Mouse (Mus musculus) urinary bladder, postnatal 14 days (tissue): ENCODE measurements around the gene Ugt1a1.
"Not testable (repeated sequence)": the region's sequence is repeated elsewhere in the genome, so short reads cannot be mapped to it uniquely, and the experiment has no call there.

ENCODE experiments used
- DNase-seq: peaks from one replicate; pipeline ENCODE4 v3.0.0; 2021; ENCODE audit warnings: low spot score

Gene Ugt1a1

DNA sequence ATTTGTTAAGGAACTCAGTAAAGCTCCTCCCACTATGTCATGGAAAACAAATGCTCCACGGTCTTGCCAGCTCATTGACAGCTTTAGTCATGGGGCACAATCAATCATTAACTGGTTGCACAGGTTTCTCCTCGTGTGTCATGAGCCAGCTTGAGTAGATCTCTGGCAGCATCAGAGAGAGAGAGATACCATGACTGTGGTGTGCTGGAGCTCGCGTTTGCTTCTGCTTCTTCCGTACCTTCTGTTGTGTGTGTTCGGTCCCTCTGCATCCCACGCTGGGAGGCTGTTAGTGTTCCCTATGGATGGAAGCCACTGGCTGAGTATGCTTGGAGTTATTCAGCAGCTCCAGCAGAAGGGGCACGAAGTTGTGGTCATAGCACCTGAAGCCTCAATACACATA, at the start of gene Ugt1a1:
Gene Ugt1a1, plus strand, starts transcription at position 148 of the 400 bp plus-strand sequence.
- DNase-seq = peak; percentile 73

DNA sequence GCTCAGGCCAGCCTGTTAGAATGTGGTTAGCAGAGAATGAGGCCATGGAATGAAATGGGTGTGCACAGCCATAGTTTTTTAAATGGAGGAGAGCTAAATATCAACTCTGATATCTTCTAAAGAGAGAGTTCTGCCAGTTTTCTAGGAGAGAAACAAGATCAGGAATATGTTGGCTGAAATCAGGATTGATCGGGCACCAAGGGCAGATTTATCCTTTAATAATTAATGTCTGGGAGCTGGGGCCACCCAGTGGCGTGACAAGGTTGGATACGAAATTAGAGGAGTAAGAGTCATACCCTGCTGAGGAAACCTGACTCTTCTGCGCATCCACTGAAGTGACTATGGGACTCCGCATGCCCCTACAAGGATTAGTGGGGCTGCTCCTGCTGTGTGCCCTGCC, 46.0 kb upstream of the Ugt1a1 start, which contains the start of gene Ugt1a5:
Gene Ugt1a5, plus strand, starts transcription at position 302 of the 400 bp plus-strand sequence.
- DNase-seq = no peak

DNA sequence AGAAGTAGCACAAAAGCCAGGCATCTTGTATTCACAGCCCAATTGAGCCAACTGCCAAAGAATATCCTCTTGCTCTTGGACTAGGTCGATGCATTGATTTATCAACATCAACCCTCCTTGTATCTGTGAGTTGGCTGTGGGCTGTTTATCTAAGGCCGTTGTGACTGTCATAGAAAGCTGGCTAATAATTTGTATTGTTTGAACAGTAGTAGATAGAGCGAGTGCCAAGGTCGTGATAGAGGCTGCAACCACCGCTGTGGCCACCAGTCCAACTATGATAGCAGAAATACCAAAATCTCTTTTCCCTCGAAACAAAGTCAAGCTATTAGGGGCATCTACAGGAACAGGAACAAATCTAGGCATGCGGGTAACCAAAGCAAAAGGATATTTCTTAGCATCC, 39.6 kb upstream of the Ugt1a1 start:
- DNase-seq = not testable (repeated sequence)

DNA sequence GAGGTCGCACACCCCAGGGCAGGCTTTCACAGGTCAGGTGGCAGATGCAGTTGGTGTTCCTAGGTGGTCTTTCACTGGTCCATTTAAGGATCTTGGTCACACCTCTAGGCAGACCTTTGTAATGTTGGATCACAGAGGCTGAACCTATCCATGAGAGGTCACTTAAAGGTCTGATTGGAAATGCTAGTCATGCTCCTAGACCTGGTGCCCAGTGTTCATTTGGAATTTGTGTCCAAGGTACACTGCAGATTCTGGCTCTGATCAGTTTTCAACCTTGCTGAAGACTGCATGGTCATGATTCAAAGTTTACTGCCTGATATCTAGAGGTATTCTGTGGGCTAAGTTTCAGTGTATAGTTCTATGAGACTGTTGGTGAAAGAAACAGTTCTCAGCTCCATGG, 32.1 kb upstream of the Ugt1a1 start:
- DNase-seq = no peak

DNA sequence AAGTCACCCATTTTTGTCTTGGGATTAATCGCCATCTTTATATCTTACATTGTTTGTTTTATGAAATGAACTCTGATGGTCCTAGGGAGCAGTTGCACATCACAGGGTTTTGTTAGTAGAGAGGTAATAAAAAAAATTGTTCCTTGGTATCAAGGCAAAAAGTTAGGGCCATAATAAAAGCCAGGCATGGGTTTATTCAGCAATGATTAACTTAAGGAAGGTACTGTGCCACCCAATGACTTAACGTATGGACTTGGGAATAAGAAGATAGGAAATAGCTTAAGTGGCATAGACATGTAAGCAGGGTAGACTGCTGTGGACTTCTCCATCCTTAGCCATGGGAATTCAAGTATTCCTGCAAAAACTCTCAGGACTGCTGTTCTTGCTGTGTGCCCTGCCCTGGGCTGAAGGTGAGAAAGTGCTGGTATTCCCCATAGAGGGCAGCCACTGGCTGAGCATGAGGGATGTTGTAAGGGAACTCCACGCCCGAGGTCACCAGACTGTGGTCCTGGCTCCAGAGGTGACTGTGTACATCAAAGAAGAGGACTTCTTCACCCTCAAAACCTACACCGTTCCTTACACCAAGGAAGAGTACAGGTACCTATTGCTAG, 25.3 kb upstream of the Ugt1a1 start:
- DNase-seq = no peak

DNA sequence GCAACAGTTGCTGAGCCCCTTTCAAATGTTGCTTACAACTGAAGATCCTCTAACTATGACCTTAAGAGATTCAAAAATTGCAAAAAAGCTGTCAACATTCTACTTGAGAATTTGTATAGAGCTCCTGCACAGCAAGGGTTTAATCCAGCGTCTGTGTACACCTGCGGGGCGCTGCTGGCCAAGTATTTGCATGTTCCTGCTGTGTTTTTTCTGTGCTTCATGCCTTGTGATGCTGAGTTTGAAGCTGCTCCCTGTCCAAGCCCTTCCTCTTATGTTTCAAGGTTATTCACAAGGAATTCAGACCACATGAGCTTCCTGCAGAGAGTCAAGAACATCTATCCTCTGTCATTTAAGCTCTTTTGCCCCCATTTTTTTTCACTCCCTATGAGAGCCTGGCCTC, 19.6 kb upstream of the Ugt1a1 start:
- DNase-seq = no peak

DNA sequence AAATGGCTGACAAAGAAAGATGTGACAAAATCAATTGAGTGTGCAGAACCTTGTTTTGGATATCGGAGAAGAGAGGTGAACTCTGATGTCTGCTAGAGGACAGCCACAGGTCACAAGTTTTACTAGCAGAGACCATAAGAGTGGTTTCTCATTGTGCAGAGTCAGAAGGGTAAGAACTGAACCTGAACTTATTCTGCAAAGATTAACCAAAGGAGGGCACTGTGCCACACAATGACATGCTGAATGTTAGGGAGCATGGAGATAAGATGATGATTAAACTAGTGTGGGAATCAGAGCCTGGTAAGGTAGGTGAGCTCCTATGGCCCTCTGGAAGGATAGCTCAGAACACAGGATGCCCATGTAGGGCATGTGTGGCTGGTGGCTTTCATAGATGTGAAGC, 16.1 kb upstream of the Ugt1a1 start:
- DNase-seq = no peak

DNA sequence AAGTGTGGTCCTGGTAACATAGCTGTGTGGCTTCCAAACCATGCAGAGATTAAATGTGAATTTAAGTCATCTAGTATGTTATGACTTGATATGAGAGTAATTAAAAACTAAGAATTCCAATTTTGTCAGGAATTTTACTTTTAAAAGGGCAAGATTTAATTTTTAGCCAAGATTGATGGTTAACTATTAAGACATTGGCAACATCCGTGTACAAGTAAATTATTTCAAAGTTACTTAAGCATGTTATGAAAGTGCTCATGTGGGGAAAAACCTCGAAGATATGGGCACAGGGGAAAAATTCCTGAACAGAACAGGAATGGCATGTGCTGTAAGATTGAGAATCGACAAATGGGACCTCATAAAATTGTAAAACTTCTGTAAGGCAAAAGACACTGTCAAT, 14.3 kb upstream of the Ugt1a1 start:
- DNase-seq = no peak

DNA sequence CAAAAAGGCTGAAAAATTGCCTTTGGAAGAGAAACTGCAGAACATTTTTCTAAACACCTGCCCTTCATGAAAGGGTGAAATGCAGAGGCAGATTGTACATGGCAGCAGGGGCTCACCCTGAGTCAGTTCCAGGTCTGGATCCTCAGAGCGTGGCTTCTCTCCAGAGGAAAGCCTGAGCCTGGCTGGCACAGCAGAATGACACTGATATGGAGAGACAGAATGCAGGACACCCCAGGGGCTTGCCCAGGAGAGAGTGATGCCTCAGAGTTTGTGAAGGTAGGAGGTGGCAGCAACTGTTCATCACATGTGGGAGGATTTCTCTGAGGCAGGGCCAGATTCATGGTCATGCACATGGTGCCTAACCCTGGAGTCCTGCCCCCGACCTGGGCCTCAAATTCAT, 11.8 kb upstream of the Ugt1a1 start:
- no peak for DNase-seq

DNA sequence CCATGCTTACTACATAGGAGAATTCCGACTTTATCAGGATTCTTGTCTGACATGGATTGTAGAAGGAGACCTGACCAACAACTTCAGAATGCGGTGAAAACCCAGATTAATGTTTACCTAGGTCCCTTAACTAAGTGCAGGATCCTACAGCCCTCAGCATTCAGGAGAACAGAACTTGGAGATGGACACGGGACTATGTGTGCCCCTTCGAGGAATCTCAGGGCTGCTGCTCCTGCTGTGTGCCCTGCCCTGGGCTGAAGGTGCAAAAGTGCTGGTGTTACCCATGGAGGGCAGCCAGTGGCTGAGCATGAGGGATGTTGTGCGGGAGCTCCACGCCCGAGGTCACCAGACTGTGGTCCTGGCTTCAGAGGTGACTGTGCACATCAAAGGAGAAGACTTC, 11.3 kb upstream of the Ugt1a1 start, which contains the start of gene Ugt1a2:
Gene Ugt1a2, plus strand, starts transcription at position 146 of the 400 bp plus-strand sequence.
- no peak for DNase-seq

DNA sequence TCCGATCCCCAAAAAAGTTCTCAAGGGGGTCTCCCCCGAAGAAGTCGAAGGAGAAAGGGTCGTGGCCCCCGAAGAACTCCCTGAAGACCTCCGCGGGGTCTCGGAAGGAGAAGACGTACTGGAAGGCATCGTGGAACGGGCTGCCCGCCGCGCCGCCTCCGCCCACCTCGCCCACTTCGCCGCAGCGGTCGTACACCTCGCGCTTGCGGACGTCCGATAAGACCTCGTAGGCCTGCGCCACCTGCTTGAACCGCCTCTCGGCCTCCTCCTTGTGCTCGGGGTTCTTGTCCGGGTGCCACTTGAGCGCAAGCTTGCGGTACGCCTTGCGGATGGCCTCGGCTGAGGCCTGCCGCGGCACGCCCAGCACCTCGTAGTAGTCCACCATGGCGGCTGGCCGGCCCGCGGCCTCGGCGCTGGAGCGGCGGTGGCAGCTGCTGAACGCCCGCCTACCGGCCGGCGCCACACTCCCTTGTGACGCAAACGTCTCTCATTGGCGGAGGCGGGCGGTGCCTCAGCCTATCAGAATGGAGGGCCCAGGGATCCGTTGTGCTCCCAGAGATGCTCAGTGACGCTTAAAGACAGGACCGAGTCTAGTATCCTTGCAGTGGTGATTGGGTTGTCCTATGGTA, 6.4 kb upstream of the Ugt1a1 start, which contains the start of gene Dnajb3:
Gene Dnajb3, minus strand, starts transcription at position 489 of the 629 bp plus-strand sequence.
- peak; percentile 71 for DNase-seq

DNA sequence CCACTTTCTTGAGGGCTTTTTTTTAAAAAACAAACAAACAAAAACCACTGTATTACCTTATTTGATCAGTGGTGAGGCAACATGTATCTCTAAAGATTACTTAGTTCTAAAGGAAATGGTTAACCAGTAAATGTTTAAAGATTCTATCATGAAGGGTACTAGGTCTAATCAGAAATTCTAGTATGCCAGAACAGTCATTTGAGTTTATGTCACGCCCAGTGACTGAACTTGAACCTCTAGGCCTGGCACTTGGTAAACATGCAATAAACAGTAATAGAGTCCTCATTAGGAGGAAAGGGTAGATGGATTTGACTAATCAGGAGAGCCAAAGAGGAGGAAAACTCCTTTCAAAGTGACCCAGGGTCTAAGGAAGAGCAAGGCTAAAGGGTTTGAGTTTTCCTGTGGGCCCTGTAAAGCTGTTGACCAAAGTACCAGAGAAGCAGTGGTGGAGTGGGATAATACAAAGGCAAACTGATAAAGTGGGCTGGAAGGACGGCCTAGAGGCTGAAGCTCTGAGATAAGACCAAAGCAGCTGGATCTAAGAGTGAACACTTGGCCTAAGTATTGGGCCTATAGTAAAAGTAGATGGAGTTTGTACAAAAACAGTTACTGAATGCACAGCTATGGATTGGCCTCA, 4.8 kb upstream of the Ugt1a1 start:
- DNase-seq = no peak

DNA sequence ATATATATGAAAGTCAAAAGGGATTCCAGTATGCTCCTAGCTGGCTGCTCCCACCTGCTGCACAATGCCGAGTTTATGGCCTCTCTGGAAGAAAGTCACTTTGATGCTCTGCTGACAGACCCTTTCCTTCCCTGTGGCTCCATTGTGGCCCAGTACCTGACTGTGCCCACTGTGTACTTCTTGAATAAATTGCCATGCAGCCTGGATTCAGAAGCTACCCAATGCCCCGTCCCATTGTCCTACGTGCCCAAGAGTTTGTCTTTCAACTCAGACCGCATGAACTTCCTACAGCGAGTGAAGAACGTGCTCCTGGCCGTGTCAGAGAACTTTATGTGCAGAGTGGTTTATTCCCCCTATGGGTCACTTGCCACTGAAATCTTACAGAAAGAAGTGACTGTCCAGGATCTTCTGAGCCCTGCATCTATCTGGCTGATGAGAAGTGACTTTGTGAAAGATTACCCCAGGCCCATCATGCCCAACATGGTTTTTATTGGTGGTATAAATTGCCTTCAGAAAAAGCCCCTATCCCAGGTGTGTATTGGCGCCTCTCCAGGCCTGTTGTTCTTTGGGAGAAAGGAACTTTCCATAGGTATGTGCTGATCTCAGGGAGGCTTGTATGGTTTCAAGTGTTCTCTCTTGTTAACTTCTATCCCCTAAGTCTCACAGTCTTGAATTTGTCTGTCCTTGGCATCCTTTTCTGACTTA, 734 bp downstream of the Ugt1a1 start:
- peak; percentile 43 for DNase-seq

DNA sequence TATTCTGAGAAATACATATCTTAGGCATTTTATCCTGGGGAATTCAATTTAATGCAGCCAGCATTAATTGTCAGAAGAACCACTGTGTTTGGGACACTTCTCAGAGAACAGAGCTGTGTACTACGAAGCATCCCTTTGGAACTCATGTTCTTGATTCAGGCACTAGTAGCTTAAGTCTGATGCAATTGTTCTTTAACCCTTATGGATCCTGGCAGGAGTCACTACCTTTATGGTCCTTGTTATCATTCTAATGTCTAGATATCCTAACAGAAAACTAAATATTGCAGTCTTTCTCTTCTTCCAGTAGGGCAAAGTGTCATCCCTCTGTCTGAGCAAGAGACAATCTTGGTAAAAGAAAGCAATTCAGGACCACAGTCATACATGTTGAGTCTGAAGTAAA, 1.3 kb downstream of the Ugt1a1 start:
- no peak for DNase-seq

DNA sequence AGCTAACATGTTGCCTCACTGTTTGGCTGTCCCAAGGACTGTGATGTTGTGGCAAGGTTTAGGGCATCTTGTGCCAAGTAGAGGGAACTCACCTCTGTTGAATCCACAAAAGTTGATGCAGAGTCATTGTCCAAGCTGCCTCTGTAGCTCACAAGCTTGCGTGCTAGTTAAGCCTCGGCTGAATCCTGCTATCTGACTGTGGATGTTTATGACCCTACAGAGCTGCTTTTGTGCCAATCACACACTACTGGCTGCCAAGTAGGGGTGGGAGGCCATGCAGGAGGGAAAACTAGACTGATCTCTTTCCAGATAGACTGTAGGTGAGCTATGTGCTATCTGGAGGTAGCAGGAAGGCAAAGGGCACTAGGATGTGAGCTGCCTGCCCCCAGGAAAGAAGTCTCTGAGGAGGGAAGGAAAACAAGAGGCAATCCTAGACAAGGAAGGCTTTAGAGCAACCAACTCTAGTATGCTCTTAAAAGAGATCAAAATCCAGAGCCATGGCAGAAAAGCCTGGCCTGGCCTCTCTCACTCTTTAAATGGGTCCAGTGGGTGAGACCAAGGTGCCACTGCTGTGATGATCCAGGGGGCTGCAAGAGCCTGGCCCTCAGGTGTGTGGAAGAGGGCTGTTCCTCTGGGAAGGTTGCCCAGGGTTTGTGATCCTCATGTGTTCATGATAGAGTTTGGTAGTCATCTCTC, 2.2 kb downstream of the Ugt1a1 start:
- DNase-seq = peak; percentile 54

DNA sequence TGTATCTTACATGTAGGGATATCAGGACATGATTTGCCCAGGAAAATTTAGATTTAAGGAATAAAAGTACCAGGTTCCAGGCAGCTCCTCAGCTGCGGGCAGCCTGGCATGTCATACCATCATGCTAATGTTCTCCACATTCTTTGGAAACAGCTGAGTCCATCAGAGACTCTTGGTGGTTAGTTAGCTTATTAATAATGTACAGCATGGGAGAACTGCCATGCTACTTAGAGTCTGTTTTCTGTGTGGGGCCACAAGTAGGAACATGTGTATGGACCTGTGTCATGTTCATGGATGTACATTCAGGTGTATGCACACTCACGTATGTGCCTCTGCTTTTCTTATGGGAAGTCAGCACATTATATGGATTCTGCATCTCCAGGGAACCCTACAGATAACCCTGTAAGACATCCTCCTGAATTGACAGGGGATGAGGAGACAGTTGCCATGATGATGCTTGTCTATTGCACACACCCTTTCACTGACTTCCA, 2.7 kb downstream of the Ugt1a1 start:
- no peak for DNase-seq

DNA sequence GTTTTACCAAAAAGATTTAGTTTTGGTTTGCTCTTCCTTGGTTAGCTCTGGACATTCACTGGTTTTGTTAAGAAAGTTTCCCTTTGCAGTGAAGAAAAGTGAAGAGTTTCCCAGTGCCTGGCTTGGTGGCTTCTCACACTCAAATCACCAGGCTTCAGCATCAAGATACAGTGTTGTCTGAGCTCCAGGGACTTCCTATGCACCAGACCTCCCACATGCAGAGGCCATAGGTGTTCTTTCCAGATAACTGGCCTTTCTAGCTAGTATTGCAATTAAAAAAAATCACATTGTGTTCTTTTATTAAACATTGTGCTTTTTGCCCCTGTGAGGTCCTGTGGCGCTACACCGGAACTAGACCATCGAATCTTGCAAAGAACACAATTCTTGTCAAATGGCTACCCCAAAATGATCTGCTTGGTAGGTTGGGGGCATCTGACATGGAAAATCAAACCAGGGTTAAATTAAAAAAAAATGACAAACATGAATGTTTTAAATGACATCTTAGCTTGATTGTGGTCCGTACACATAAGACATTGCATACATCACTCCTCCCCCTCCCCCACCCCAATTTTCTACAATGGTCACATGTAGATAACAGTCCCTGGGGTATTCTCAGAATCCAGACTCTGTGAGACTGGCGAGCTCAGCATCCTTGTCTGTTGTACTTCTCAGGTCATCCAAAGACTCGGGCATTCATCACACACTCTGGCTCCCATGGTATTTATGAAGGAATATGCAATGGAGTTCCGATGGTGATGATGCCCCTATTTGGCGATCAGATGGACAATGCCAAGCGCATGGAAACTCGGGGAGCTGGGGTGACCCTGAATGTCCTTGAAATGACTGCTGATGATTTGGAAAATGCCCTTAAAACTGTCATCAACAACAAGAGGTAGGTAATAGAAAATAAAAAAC, 4.0 kb downstream of the Ugt1a1 start:
- DNase-seq = no peak

DNA sequence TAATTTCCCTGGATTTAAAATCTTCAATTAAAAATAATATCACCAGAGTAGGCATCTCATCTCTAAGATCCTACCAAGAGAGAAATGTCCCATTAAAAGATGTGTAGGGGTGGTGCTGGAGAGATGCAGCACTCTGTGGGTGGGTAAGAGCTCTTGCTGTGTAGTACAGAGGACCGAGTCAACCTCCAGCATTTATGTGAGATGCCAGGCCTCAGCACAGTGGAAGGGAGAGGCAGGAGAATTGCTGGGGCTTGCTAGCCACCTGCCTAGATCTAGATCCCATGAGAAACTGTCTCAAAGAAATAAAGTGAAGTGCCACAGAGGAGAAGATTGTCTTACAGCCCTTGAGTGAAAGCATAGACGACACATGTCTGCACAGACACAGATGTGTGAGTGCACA, 4.8 kb downstream of the Ugt1a1 start:
- no peak for DNase-seq

DNA sequence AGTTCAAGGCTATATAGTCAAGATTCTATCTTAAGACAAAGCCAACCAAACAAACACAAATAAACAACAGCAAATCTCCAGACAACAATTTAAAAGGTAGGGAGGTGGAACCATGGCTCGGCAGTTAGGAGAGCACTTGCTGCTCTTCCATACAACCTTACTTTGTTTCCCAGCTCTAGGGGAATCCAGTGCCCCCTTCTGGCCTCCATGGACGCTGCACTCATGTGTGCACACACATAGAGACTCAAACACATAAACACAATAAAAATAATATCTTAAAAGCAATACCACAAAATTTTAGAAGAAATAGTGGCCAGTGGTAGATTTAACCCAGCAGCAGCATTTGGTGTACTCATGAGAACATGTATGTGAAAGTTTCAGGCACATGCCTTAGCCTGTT, 5.4 kb downstream of the Ugt1a1 start:
- no peak for DNase-seq

DNA sequence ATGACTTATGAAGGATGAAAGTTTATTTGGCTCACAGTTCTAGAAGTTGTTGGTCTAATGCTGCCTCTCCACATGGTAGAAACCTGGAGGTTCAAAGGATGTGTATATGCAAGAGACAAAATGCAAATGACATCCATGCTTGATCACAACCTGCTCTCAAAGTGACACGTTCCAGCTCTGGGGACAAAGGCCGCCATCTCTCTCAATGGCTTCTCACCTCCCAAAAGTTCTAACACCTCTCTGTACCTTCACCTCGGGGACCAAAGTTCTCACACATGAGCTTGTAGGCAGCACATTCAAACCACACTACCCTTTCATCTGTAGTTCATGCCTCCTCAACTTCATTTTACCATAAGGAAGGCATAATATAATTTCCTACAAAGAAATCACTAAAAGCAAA, 5.8 kb downstream of the Ugt1a1 start:
- no peak for DNase-seq

DNA sequence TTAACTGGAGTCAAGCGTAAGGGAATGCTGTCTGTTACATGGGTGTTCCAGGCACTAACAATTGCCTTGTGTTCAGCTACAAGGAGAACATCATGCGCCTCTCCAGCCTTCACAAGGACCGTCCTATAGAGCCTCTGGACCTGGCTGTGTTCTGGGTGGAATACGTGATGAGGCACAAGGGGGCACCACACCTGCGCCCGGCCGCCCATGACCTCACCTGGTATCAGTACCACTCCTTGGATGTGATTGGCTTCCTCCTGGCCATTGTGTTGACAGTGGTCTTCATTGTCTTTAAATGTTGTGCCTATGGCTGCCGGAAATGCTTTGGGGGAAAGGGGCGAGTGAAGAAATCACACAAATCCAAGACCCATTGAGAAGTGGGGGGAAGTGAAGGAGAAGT, 6.3 kb downstream of the Ugt1a1 start:
- DNase-seq = no peak
